Mouse (Mus musculus) cortical plate, adult 2 months (tissue): ENCODE data around the gene Rnf225.

Experiments used
- CTCF ChIP-seq: fragments of 200-500 bp; IDR thresholded peaks from 2 replicates; pipeline ENCODE4 v1.5.1; 2011; ENCODE audit warnings: mild to moderate bottlenecking, control low read depth, low read length; ENCODE audit not compliant: insufficient read depth; ENCODE audit errors: extremely low read depth
- POLR2A ChIP-seq: fragments of 200-500 bp; IDR thresholded peaks from 2 replicates; pipeline ENCODE4 v1.6.1; 2011; ENCODE audit warnings: mild to moderate bottlenecking, low read length, control low read depth; ENCODE audit not compliant: insufficient read depth; ENCODE audit errors: extremely low read depth

- peak; percentile 80 for TF ChIP-seq POLR2A
- TF ChIP-seq CTCF = no peak
Observed at GRCm38 (mm10) chr7:12977682-12978389, 50.6 kb downstream of the Rnf225 start, which contains the start of gene Zfp446.
